Mouse (Mus musculus) monocyte, adult 5-6 weeks (primary cell): ENCODE data around the gene Stpg2. TPM values are rescaled to one million over a fixed set of nuclear protein-coding genes. Genes with fewer than 3 reads are reported as not detected.
"Not testable (repeated sequence)": the region's sequence is repeated elsewhere in the genome, so short reads cannot be mapped to it uniquely, and the experiment has no call there.

Experiments used
- ATAC-seq: fragments of 153-309, 156-312 bp; replicated peaks from 2 replicates; pipeline ENCODE4 v1.8.0; 2017; ENCODE audit warnings: mild to moderate bottlenecking; ENCODE audit not compliant: low TSS enrichment, insufficient number of reproducible peaks, severe bottlenecking, poor library complexity, low FRiP score
- total RNA-seq: library from RNA; stranded (forward); fragments of 200-1000, 200-491, 200-594 nt; gene quantifications from 3 replicates; pipeline ENCODE4 v1.2.3, GENCODE M21; 2017

The Stpg2 gene
- total RNA-seq, 1 experiment from 2014 or later = not detected

- ATAC-seq = no peak
Measured at GRCm38 (mm10) chr3:139397077-139397865, 191.8 kb downstream of the Stpg2 start.

- no peak for ATAC-seq
Measured at GRCm38 (mm10) chr3:139404673-139405072, 199.2 kb downstream of the Stpg2 start.

GRCm38 (mm10) chr3:139419142-139419541 lies 213.6 kb downstream of the Stpg2 start:
- no peak for ATAC-seq

- no peak for ATAC-seq
Measured at GRCm38 (mm10) chr3:139442170-139442569, 236.7 kb downstream of the Stpg2 start.

- no peak for ATAC-seq
Measured at GRCm38 (mm10) chr3:139495939-139496338, 290.4 kb downstream of the Stpg2 start.

GRCm38 (mm10) chr3:139502216-139502615 lies 296.7 kb downstream of the Stpg2 start:
- no peak for ATAC-seq

GRCm38 (mm10) chr3:139509275-139509985 lies 303.9 kb downstream of the Stpg2 start:
- no peak for ATAC-seq

GRCm38 (mm10) chr3:139578496-139578895 lies 373.0 kb downstream of the Stpg2 start:
- no peak for ATAC-seq

GRCm38 (mm10) chr3:139581298-139581697 lies 375.8 kb downstream of the Stpg2 start:
- no peak for ATAC-seq

- no peak for ATAC-seq
Measured at GRCm38 (mm10) chr3:139599508-139599907, 394.0 kb downstream of the Stpg2 start.

- ATAC-seq = not testable (repeated sequence)
Measured at GRCm38 (mm10) chr3:139608267-139608666, 402.8 kb downstream of the Stpg2 start.

GRCm38 (mm10) chr3:139614641-139615040 lies 409.1 kb downstream of the Stpg2 start:
- no peak for ATAC-seq

GRCm38 (mm10) chr3:139615791-139616190 lies 410.3 kb downstream of the Stpg2 start:
- no peak for ATAC-seq

GRCm38 (mm10) chr3:139637887-139638286 lies 432.4 kb downstream of the Stpg2 start:
- no peak for ATAC-seq

GRCm38 (mm10) chr3:139651505-139651904 lies 446.0 kb downstream of the Stpg2 start:
- no peak for ATAC-seq

- no peak for ATAC-seq
Measured at GRCm38 (mm10) chr3:139659416-139659815, 453.9 kb downstream of the Stpg2 start.

- ATAC-seq = no peak
Measured at GRCm38 (mm10) chr3:139662241-139662640, 456.7 kb downstream of the Stpg2 start.

- no peak for ATAC-seq
Measured at GRCm38 (mm10) chr3:139663712-139664245, 458.3 kb downstream of the Stpg2 start.

- ATAC-seq = no peak
Measured at GRCm38 (mm10) chr3:139665047-139665446, 459.6 kb downstream of the Stpg2 start.

- ATAC-seq = no peak
Measured at GRCm38 (mm10) chr3:139676192-139676591, 470.7 kb downstream of the Stpg2 start.
